Mouse (Mus musculus) bone marrow, adult 2 months (tissue): Measurements from ENCODE around the gene Zfp865. TPM values are rescaled to one million over a fixed set of nuclear protein-coding genes. Genes with fewer than 3 reads are reported as not detected.

Source experiments
- H3K27ac ChIP-seq: fragments of 200-500 bp; 2 replicates; pipeline ENCODE4 v1.5.1; 2012; ENCODE audit warnings: low read depth, mild to moderate bottlenecking, control low read depth, inconsistent platforms, low read length; ENCODE audit not compliant: control insufficient read depth, poor library complexity, insufficient read depth
- H3K4me1 ChIP-seq: fragments of 200-500 bp; 2 replicates; pipeline ENCODE4 v1.6.1; 2011; ENCODE audit warnings: low read length; ENCODE audit not compliant: control insufficient read depth, insufficient read depth
- H3K4me3 ChIP-seq: fragments of 200-500 bp; replicated peaks from 2 replicates; pipeline ENCODE3; 2011; ENCODE audit warnings: mild to moderate bottlenecking, low read depth, low read length, control low read depth; ENCODE audit not compliant: control insufficient read depth
- CTCF ChIP-seq: fragments of 200-500 bp; IDR thresholded peaks from 2 replicates; pipeline ENCODE4 v1.5.1; 2011; ENCODE audit warnings: low read length, control low read depth; ENCODE audit not compliant: control insufficient read depth, insufficient read depth
- POLR2A ChIP-seq: fragments of 200-500 bp; IDR thresholded peaks from 2 replicates; pipeline ENCODE4 v1.6.1; 2011; ENCODE audit warnings: low read depth, mild to moderate bottlenecking, control low read depth, low read length, borderline replicate concordance; ENCODE audit not compliant: control insufficient read depth
- WGBS: fragments of 180-500 bp; shearing (Covaris S2); methylation state at CpG from one replicate; pipeline ENCODE4 v1.1.7; 2018; 5-methylcytosine and 5-hydroxymethylcytosine counted together
- polyA plus RNA-seq: library from polyadenylated mRNA; stranded (reverse); fragments of >200 nt; gene quantifications from 2 replicates; pipeline ENCODE4 v1.2.4, GENCODE M21; 2011; ENCODE audit warnings: low replicate concordance; ENCODE audit not compliant: missing spikeins, insufficient read depth, insufficient read length

The Zfp865 gene
- polyA plus RNA-seq, 1 experiment, result 30.4 TPM

- Histone ChIP-seq H3K4me3 (no peak overlapping the region), H3K27ac (no peak overlapping the region), H3K4me1 (no peaks in the 10 kb centered on the region)
- WGBS, result 16% methylated on average over 32 of the region's 32 CpGs
- TF ChIP-seq POLR2A, result no peak
- TF ChIP-seq CTCF, result no peak
Measured at GRCm38 (mm10) chr7:5053456-5054179, 33.4 kb downstream of the Zfp865 start.

DNA sequence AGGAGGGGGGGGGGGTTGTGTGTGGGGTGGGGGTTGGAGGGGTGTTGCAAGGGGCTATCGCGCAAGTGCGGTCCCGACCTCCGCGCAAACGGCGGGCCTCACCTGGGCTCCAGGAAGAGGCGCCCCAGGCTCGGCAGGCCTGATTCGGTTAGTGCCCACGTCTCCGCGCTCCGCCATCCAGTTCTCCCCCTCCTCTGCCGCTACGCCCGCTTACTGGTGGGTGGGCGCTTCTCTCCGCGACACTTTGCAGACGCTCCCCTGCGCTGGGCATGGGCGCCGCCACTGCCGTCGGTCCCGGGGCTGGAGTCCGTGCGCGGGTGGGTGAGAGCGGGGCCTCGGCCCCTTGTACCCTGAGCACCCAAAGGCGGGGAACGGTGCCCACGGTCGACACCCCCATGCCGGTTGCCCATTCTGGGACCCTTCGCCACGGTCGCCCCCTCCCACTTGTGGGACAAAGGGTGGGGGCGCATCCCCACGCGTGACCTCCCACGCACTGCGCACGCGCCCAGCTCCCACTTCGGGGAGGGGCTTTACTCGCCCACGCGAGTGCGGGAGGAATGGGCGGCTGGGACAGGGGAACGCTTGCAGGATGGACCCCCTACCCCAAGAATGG is 36.6 kb downstream of the Zfp865 start:
- 7% methylated on average over 55 of the region's 55 CpGs for WGBS
- Histone ChIP-seq H3K4me3 (no peak overlapping the region), H3K4me1 (no peaks in the 10 kb centered on the region), H3K27ac (no peak overlapping the region)
- TF ChIP-seq POLR2A (no peak), CTCF (no peak)

DNA sequence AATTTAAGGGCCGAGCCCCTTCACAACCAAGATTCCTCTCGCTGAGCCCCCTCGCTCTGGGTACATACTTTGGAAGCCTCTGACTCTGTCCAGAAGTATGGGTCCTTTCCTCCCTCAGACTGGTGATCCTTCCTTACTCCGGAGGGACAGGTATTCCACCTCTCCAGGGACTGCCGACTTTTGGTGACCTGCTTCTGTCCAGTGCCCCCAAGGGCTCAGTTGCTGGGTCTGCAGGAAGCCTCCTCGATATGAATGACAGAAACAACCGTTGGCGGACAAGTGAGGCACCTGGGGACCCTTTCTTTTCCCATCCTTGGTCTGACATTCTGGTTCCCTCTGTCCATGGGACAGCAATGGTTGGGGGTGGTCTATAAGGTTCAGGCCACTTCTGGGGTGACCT is 37.2 kb downstream of the Zfp865 start:
- TF ChIP-seq CTCF (no peak), POLR2A (no peak)
- Histone ChIP-seq H3K4me3 (no peak overlapping the region), H3K4me1 (no peaks in the 10 kb centered on the region), H3K27ac (no peak overlapping the region)
- 50% methylated on average over 8 of the region's 8 CpGs for WGBS

GRCm38 (mm10) chr7:5057804-5058203 is 37.6 kb downstream of the Zfp865 start:
- Histone ChIP-seq H3K27ac (no peak overlapping the region), H3K4me1 (no peaks in the 10 kb centered on the region), H3K4me3 (no peak overlapping the region)
- WGBS, result 29% methylated on average over 11 of the region's 11 CpGs
- peak; percentile 47; the same call in 1 of the 2 replicates for TF ChIP-seq CTCF
- no peak for TF ChIP-seq POLR2A

- Histone ChIP-seq H3K4me1 (no peaks in the 10 kb centered on the region), H3K4me3 (no peak overlapping the region), H3K27ac (no peak overlapping the region)
- 86% methylated on average over 1 of the region's 1 CpGs for WGBS
- no peak for TF ChIP-seq POLR2A
- TF ChIP-seq CTCF, result no peak
Measured at GRCm38 (mm10) chr7:5058631-5059030, 38.5 kb downstream of the Zfp865 start.

DNA sequence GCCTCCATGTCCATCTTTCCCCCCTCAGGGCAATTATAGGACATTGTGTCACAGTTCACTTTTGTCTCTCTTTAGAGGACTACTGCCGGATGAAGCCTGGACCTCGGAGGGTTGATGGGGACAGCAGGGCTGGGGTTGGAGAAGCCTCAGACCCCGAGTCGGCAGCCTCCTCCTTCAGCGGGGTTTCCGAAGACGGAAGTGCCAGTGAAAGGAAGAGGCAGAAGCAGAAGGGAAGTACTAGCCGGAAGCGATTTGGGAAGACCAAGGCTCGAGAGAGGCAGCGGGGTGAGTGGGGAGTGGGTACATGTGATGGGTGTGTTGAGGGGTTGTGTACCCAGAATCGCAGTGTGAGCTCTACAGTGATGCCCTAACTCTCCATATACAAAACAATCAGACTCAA is 39.2 kb downstream of the Zfp865 start:
- no peak overlapping the region for H3K4me3 ChIP-seq
- no peaks in the 10 kb centered on the region; the same call in 1 of the 2 replicates for H3K4me1 ChIP-seq
- H3K27ac ChIP-seq, result no peak overlapping the region
- TF ChIP-seq CTCF (no peak), POLR2A (no peak)
- WGBS, result 82% methylated on average over 12 of the region's 12 CpGs

- 2% methylated on average over 27 of the region's 27 CpGs for WGBS
- TF ChIP-seq POLR2A (no peak), CTCF (peak; percentile 91)
- Histone ChIP-seq H3K4me3 (peak overlapping the region; percentile 54), H3K27ac (0 out of 2 replicates have a peak overlapping the region, but pooled peaks have one; percentile 8), H3K4me1 (no peaks in the 10 kb centered on the region; the same call in 1 of the 2 replicates)
Measured at GRCm38 (mm10) chr7:5060239-5060731, 40.1 kb downstream of the Zfp865 start.

DNA sequence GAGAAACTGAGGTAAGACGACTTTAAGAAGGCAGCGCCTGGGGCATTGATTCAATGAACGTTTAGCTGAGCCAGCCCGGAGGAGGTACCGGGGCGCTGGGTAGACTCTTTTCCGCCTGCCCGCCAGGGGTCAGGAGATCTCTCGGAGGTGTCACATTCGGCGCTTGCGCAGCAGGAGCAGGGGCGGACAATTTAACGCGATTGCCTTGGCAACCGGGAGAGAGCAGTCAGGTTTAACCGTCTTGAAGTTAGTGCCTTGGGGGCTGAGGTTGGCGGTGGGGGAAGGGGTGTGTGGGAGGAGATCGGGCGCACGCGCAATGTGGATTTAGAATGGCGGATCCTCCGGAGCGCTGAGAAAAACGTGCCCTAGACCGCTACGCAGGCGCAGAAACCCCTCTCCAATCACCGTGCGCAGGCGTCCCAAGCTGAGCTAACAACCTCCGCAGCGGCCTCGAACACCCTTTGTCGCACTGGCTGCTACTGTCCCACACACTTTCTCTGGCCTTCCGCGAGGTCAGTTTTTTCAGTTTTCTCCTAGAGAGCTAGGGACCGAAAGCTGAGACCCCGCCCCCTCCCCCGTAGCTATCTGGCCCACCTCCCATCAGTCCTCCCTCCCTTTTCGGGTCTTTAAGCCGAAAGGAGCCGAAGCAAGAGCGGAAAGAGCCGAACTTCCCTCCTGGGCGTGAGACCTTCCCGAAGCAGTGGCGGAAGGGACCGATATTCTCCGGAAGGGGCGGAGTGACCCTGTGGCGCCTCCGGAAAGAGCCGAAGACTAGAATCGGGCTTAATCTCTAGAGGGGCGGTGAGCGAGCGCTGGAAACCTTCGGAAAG is 41.0 kb downstream of the Zfp865 start:
- WGBS, result under 1% methylated on average over 60 of the region's 60 CpGs
- H3K4me1 ChIP-seq, result no peaks in the 10 kb centered on the region; the same call in 1 of the 2 replicates
- TF ChIP-seq POLR2A (peak; percentile 47; the same call in 1 of the 2 replicates), CTCF (peak; percentile 78)
- peak overlapping the region; percentile 91 for H3K4me3 ChIP-seq
- peak overlapping the region; percentile 98 for H3K27ac ChIP-seq
